Mouse (Mus musculus) fibroblast of lung, adult 2 months (primary cell): ENCODE results near the gene Zbp1.

Source experiments
- DNase-seq: peaks from one replicate; pipeline ENCODE4 v3.0.0-alpha.2; 2011; ENCODE audit warnings: low read depth

Gene Zbp1

DNA sequence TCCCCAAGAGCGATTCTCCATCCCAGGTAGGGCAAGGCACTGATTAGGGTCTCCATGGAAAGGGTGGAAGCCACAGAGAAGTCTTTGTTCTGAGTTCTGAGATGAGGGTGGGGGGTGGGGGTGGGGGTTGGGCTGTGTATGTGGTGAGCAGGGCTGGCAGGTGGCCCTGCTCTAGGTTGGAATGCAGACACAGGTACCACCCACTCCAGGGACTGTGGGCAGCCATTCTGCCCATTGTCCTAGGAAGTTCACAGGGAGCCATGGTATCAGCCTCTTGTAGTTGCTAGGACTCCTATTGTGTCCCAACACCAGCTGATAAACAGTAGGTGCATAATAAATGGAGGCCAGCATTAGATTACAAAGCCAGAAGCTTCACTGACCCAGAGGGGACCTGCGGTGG is 28.5 kb upstream of the Zbp1 start:
- no peak for DNase-seq

DNA sequence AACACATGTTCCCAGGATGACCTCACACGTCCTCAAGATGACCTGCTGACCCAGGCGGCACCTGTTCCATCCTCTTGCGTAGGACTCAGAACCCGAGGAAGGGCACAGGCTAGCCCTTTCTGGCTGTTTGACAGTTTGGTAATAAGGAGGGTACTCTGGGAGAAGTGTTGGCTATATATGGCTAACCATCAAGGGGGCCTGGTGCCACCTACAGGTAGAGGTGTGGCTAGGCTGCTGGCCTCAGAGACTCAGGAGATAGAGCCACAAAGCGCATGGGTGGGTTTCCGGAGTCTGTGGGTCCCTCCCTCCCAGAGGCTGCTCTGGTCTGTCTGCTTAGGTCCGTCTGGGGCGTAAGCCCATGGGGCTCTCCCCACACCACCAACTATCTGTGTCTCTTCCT is 28.0 kb upstream of the Zbp1 start:
- no peak for DNase-seq

DNA sequence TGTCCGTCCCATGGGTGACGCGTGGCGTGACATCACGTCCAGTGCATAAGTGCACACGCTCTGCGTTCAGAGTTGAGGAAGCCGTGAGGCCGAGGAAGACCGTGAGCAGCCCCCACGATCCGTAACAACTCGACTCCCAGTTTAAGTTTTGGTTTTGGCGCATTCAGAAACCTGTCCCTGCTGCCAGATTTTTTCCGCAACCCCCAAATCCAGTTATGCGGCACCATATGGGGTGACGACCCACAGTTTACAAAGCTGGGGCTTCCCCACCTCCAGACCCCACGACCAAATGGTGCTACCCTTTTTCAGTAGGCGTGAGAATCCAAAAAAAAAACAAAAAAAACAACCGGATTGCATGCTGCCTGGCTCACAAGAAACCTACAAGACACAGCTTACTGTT is 26.5 kb upstream of the Zbp1 start:
- no peak for DNase-seq

DNA sequence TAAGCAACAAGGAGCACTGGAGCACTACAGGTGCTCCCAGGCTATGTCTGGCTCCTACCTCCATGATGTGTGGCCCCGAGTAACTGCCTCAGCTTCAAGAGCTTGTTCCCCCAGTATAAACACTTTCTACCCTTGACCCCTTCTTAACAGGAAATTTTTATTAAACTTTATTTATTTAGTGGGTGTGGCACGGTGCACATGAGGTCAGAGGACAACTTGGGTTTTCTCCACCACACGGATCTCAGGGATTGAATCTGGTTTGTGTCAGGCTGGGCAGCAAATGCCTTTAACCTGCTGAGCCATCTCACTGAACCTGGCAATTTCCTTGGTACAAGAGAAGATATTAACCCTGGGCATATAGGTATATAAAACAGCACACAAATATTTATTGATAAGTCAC is 25.4 kb upstream of the Zbp1 start:
- DNase-seq, result no peak

DNA sequence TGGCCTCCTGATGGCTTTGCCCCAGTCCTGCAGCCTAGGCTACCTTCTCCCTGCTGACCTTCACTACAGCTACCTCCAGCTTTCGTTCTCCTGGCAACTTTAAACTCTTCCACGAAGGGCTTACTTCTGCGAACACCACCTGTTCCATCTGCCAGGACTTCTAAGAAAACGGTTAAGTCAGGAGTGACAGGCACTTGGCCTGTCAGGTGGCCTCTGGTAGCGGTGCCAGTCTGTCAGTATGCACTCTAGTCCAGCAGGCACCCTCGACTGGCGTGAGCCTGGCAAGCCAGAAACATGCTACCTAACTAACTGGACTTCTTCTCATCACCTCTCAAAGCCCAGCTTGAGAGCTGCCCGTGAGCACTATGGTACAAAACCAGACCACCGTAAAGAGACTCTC is 24.9 kb upstream of the Zbp1 start:
- no peak for DNase-seq

DNA sequence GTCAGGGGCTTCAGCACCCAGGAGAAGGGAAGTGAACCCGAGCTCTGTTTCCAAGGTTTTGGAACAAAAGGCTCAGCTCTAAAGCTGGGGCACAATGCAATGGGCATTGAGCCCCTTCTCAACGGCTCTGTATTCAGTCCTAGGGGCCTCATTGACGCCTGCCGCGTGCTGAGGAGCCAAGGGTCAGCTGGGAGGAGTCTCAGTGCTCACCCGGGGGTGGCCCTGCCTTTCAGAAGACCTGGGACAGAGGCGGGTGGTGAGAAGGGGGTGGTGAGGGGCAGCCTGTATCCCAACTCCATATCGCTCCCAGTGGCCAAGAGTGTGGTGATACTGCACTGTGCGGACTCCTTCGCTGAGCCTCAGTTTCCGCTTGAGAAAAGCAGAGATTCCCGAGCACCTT is 24.2 kb upstream of the Zbp1 start:
- DNase-seq, result no peak

DNA sequence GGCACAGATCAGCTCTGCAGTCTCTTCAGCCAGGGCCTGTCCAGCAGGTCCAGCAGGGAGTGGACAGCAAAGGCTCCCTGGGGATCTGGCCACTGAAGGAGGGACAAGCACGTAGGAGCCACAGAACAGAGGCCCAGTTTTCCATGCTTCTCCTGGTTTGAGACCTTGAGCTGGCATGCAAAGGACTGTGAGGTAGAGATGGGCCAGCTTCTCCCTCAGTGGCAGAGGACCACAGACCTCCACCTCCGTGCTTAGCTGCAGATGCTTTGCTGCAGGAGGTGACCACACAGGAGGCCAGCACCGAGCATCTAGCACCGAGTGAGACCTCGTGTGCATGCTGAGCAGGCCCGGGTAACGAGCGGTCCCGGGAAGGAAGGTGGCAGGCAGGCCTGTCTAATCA is 22.0 kb upstream of the Zbp1 start:
- DNase-seq, result no peak

DNA sequence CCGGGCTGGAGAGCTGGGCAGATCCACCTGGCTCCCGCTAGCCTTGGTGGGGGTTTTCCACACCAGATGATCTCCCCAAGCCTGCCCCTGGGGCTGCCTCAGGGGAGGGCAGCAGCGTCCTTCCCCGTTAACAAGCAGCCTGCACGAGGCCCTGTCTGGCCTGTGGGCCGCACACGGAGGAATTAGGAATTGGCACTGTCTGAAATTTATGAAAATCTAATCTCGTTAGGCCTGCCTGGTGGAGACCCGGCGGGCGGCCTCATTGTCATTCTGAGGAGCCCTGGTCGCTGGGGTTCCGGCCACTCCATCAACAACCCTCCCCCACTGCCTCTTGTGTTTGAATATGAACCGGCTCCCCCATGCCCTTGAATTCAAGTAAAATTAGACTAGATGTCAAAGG is 19.8 kb upstream of the Zbp1 start:
- no peak for DNase-seq

DNA sequence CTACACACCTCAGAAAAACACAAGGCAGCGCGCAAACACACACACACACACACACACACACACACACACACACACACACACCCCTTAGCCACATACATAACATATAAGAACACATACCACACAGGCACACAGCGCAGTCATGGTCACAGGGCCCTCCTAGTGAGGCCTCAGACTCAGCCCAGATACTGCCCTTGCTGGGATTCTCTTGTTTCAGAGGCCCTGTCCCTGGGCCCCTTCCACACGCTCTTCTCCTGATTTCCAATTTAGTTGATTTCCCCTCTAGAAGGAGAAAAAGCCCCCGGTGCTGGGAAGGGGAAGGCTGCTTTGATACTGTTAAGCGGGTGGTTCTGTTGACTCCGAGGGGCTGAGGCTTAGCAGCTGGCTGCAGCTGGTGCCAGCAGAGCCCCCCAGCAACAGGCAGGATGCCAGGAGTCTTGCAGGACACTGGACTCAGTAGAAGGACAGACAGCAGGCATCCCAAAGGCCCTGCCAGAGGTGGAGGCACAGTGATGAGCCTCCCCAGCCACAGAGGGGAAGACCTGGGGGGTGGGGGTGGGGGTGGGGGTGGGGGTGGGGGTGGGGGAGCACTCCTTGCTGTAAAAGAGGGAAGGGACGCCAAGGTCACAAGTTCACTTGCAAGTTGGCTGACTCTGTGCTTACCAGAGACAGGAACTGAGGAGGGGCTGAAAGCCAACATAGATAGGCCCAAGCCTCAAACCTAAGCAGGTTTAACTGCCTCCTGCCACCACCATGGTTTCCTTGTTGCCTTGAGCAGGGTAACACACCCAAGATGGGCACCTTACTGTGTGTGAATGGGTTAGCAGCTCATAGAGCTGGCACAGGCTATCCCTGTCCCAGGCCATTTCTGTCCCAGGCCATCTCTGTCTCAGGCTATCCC is 17.0 kb upstream of the Zbp1 start:
- no peak for DNase-seq

DNA sequence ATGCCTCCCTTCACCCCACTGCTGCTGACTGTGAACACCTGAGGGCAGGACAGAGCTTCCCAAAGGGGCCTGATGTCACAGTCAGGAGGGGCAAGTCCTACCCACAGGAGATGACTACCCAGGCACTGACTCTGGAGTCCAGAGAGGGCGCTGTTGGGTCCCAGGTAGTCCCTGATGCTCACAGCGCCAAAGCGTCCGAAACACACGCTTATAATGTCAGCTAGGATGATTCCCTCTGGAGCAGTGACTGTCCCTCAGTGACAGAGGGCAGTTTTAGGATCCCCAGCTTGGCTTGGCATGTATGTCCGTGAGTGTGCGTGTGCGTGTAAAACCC is 14.0 kb upstream of the Zbp1 start:
- no peak for DNase-seq

DNA sequence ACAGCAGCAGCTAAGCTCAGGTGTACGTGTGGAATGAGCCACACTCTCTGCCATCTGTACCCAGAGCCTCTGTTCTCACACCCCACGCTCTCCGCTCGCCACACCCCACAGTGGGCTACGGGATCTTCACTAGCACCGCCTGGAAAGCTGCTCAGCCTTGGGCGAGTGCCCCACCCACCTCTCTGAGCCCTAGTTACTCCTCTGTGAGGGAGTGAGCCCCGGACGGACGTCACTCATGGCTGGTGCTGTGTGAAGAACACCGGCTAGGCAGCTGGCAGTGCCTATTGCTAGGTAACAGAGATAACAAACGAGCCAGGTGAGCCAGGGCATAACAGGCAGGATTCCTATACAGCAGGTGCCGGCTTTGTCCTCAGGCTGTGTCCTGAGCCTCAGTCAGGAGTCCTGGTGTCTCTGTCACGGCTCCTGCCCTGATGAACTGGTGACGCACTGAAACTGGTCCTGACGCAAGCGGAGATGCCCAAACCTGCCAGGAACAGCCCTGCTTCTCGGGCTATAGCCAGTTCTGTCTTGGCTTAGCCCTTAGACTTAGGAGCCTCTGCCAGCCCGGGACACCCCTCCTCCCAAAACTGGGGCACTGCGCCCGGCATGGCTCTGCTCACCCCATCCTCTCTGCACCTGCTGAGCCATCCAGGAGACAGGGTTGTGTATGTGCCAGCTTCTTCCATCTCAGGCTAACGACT is 13.5 kb upstream of the Zbp1 start:
- no peak for DNase-seq

DNA sequence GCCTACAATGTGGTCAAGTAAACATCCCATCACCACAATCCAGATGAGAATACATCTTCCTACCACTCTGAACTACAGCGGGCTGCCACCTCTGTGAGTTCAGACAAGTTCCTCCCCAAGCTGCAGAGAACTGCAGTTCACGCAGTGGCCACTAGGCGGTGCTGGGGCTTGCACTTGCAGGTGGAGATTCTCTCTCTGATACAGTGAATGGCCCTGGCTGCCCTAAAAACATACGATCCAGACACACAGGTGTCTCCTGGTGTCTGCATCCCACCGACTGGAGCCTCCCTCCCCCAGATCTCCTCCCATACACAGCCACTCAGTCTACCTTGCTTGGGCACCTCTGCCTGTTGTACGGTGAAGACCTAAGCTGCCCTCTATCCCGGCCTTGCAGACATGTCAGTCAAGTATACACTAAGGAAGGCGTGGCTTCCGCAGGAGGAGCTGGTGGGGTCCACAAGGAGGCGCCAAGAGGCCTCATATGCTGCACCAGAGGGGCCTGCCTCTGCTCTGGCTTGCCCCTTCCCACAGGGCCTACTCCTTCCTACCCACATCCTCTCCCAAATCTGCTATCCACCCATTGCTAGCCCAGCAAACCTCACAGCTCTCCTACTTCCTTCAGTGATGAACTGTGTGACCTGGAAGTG is 11.0 kb upstream of the Zbp1 start:
- DNase-seq, result peak; percentile 76

DNA sequence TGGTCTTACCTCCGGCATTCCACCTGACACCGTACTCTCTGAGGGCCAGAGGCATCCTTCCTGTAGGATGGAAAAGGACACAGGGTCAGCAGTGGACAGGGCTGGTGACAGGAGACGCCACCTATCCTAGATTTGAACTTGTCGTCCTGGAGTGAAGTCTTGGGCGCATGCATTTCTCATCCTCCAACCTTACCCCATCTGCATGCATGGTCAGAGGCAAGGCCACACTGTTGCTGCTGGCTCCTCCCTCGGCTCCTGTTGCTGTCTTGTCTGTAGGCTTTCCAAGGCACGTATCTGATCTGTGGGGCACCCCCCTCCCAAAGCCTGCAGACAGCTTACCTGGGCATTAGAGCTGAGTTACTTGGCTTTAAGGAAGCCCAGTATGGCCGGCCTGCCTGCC is 9.8 kb upstream of the Zbp1 start:
- no peak for DNase-seq

DNA sequence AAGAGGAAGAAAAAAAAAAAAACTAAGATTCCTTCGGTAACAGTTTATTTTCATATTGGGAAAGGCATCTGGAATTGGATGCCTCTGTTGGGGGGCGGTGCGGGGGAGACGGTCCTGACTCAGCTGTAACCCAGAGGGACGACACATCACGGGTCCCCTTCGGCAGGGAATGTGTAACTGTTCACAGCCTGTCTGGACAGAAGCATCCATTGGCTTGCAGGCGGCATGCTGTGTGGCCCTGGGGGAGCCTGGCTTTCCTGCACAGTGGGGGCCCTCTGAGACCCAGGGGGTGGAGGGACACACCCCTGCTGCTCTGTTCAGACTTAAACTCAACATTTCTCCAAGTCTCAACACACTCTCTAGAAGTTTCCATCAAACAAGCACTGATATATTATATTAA is 8.1 kb upstream of the Zbp1 start:
- no peak for DNase-seq

DNA sequence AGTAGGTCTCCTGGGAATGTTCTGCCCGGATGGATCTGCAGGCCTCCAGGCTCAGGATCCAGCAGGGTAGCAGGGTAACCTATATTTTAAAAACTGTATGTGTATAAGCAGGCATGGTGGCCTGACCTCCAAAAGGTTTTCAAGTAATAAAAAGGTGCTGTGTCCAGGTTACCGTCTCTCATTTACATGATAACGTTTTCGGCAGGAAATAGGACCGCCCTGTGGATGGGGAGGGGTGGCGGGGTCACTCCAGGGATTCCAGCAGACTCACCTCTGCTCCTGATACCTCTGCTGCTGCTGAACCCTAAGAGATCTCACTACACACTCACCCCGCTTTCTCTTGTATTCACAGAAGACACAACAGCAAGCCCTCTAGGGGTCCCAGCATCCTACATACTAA is 7.2 kb upstream of the Zbp1 start:
- DNase-seq, result no peak

DNA sequence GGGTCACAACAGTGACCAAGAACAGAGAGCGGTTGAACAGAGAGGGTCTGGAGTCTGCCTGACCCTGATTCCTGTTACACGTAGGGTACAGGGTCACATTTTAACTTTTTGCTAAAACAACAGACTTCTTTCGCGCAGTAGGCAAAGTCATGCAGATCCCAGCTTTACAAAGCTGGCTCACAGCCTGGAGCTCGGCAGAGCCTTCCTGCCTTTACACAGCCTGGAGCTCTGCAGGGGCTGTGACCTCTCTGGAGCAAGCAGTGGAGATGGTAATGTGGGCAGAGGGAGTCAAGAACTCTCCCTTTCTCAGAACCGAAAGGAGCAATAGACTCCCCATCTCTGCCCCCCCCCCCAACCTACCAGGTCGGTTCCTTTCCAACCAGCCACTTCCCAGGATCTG is 6.1 kb upstream of the Zbp1 start:
- no peak for DNase-seq

DNA sequence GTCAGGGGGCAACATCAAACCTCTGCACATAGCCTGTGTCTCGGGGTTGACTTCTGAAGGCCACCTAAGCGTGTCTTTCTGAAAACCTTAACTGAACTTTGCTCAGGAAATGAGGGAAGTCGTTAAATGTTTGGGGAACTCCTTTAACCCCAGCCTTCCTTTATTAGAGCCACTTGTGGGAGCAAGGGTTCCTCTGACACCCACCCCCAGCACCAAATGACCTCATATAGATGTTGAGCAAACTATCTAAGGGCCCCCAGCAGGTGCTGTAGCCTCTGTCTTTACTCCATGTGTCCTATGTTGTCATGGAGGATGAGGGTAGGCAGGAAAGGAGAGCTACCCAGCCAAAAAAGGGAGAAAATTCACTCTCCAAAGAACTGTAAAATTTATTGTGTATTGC is 5.4 kb upstream of the Zbp1 start:
- no peak for DNase-seq

DNA sequence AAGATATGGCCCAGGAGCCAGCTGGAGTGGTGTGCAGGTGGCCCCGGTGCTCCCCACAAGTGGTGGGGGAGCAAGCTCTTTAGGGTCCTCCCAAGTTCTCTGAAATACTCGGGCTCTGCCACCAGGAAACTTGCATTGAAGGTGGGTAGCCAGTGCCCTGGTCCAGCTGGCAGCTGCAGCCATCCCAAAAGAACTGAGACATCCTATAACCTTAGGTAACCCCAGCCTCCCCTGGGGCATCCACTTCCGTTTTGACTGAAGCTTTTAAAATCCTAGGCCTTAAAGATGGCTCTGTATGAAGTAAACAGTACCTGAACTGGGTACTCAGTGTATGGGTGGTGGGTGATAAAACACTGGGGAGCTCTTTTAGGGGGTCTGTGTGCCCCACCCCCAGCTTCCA is 4.8 kb upstream of the Zbp1 start:
- DNase-seq, result no peak

DNA sequence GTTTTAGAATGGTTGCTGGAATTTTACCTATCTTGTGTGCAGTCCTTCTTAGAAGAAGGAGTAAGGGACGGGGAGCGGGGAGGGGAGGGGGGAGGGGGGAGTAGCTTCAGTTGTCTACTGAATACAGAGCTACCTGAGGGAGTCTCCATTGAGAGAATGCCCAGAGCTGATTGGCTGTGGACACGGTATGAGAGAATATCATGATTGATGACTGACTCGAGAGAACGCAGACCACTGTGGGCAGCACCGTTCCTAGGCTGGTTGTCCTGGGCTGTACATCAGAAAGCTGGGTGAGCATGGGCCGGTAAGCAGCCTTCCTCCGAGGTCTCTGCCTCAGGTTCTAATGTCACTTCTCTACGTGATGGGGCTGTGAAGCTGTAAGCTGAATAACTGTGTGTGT is 2.0 kb upstream of the Zbp1 start:
- DNase-seq, result no peak

DNA sequence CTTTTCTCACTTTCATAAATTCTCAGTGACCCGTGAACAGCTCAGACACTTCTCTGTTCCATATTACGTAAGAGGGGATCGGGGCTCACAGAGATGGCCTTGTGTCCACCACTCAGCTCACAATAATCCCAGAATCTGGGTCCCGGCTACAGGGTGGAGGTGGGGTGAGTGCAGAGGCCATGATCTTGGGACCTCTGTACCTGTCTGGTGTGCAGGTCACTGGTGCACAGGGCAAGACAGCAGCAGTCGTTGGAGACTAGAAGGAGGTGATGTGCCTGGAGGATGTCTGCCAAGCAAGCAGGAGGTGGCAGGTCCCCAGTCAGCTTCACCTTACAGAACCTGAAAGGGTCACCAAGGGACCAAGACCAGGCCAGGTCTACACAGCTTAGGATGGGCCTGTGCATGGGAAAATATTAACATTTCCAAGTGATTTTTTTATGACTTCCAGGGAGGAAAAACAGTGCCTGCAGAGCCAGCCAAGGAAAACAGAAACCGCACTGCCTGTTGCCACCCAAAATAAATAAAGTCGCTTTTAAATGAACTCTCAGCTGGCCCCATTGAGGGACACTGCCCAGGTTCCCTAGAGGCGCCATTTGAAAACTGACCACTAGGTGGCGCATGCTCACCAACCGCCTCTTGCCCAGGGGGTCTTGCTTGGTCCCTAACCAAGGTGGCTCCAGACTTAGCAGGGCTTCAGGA is 682 bp upstream of the Zbp1 start:
- DNase-seq, result peak; percentile 49

DNA sequence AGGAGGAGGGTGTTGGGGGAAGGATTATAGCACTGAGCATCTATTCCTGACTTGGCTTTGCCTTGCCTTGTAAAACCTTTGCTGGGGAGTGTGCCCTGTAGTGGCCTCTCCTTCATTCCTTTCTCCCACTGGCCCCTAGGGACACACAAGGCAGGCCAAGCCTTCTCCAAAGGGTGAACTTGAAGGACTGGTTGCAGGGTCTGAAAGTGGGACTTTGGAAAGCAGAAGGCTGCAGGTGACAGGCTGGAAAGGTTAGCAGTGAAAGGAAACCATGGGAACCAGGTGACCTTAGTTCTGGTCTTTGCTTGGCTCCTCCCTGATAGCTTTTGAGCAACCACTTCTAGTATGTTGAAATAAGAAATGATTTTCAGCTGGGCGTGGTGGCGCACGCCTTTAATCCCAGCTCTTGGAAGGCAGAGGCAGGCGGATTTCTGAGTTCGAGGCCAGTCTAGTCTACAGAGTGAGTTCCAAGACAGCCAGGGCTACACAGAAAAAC is 912 bp downstream of the Zbp1 start:
- no peak for DNase-seq

DNA sequence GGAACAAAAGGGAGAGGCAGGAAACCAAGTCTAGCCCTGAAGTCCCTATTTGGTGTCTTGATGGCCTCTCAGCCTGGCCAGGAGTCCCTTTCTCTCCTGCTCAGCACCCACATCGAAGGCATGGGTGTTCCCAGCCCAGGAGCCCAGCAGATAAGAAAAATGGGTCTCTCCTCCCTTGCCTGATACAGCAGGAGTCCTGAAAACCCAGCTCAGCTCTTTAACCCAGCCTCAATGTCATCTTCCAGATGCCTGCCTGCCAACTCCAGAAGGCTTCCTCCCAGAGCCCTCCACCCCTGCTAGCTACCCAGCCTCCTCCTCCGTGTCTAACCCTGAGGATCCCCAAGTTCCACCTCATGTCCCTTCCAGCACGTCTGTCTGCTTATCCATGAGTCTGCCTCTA is 1.5 kb downstream of the Zbp1 start:
- DNase-seq, result no peak

DNA sequence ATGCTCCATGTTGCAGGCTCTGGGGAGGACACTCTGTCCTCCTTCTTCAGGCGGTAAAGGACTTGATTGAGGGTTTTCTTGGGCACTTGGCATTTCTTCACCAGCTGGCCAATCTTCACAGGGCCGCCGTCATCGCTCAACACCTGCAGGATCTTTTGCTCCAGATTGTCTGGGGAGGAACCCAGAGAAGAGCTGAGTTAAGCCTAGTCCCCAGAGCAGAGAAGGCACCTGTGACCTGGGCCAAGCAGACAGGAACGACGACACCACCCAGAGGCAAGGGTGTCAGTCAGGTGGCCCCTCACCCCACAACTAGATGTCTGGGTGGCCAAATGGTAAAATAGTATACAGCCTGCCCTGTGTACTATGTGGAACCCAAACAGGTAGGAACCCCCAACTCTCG is 1.9 kb downstream of the Zbp1 start:
- DNase-seq, result no peak
